In genomic region chr2:150217600-150218362, GRCm38 (mm10) we compare ENCODE assay signal across 8 mouse cellular contexts. TPM values are rescaled to one million over a fixed set of nuclear protein-coding genes. Genes with fewer than 3 reads are reported as not detected.
A peak's percentile ranks its signal among the peaks of the same experiment; 100 is the strongest.
DNase-seq lines count a peak whose midpoint lies in the region; ATAC-seq and TF ChIP-seq lines count a peak whose summit lies in the region.
"Not testable (repeated sequence)": the region's sequence is repeated elsewhere in the genome, so short reads cannot be mapped to it uniquely, and the experiment has no call there.

Gene Zfp937, plus strand, starts transcription at chr2:150218073.

- H3K4me1 ChIP-seq in hindbrain, embryonic 14.5 days (replicated peaks; ENCODE audit: control insufficient read depth, insufficient read depth, low read length); lung, postnatal 0 days (ENCODE audit: insufficient read depth, low read depth, low read length): not testable (repeated sequence)

- peak; percentile 100 for ATAC-seq in hindbrain, embryonic 14.5 days (ENCODE audit: low FRiP score)
- ATAC-seq in lung, postnatal 0 days = peak; percentile 100

- not testable (repeated sequence) for TF ChIP-seq EP300 in lung, postnatal 0 days (IDR thresholded peaks at IDR 0.05)

- 3% methylated on average over 15 of the region's 15 CpGs for WGBS in hindbrain, embryonic 14.5 days
- WGBS in lung, postnatal 0 days = under 1% methylated on average over 15 of the region's 15 CpGs

- not testable (repeated sequence) for TF ChIP-seq CTCF in lung, postnatal 0 days (IDR thresholded peaks at IDR 0.05)

- H3K36me3 ChIP-seq in hindbrain, embryonic 14.5 days (replicated peaks; ENCODE audit: control insufficient read depth, insufficient read depth); lung, postnatal 0 days (ENCODE audit: insufficient read depth, low read length): not testable (repeated sequence)

- H3K9me3 ChIP-seq in hindbrain, embryonic 14.5 days (ENCODE audit: control insufficient read depth, low read length); lung, postnatal 0 days (ENCODE audit: low read length): not testable (repeated sequence)

- not testable (repeated sequence) for H3K27me3 ChIP-seq in hindbrain, embryonic 14.5 days (ENCODE audit: control insufficient read depth, insufficient read depth, low read length); lung, postnatal 0 days (replicated peaks; ENCODE audit: insufficient read depth, low read length)

- DNase-seq in Muller cell, postnatal 12 days (ENCODE audit: inconsistent ontology term) = peak; percentile 57
- peak; percentile 76 to 79 for DNase-seq in cerebellum, postnatal 36 days
- peak; percentile 78 for DNase-seq in gastrocnemius, adult 18-20 months (ENCODE audit: low spot score)
- DNase-seq in hindbrain, embryonic 14.5 days (ENCODE audit: low spot score) = peak; percentile 43
- DNase-seq in layer of hippocampus, postnatal 14 days (ENCODE audit: low spot score in 2 of 2) = peak; percentile 72 to 80
- peak; percentile 48 for DNase-seq in lung, postnatal 0 days (ENCODE audit: low spot score)
- peak; percentile 49 for DNase-seq in ovary, postnatal 10 days (ENCODE audit: low spot score)
- peak; percentile 43 for DNase-seq in thymus, postnatal 14 days

- H3K4me3 ChIP-seq in hindbrain, embryonic 14.5 days (replicated peaks; ENCODE audit: low read length) = peak within 1 kb of the TSS; percentile 40
- peak within 1 kb of the TSS; percentile 33 for H3K4me3 ChIP-seq in lung, postnatal 0 days (ENCODE audit: low read depth, low read length)

- H3K4me2 ChIP-seq in hindbrain, embryonic 14.5 days (replicated peaks) = peak within 1 kb of the TSS; percentile 53
- peak within 1 kb of the TSS; percentile 49 for H3K4me2 ChIP-seq in lung, postnatal 0 days (replicated peaks; ENCODE audit: low read depth, low read length)

- H3K9ac ChIP-seq in hindbrain, embryonic 14.5 days = peak within 1 kb of the TSS; percentile 56; the same call in 1 of the 2 replicates
- H3K9ac ChIP-seq in lung, postnatal 0 days (replicated peaks; ENCODE audit: low read depth) = 0 out of 2 replicates have a peak within 1 kb of the TSS, but pooled peaks have one; percentile 29

- H3K27ac ChIP-seq in hindbrain, embryonic 14.5 days = peak within 1 kb of the TSS; percentile 38; the same call in 1 of the 2 replicates
- H3K27ac ChIP-seq in lung, postnatal 0 days (ENCODE audit: low read length) = not testable (repeated sequence)

RNA-seq across cellular contexts. Expression of gene Zfp937, which starts in this region (rescaled TPM):
- 1 to 10 TPM; 1.5 to 2.1 TPM for total RNA-seq in gastrocnemius, adult 18-20 months (2021)
- polyA plus RNA-seq in hindbrain, embryonic 14.5 days (2014; fragmentation: Nextera tagmentation; extraction: Ambion mirVana) = 12.2 TPM in 2 replicates
- 10 to 100 TPM in 1 of 2 experiments, 1 to 10 TPM in 1; 9.1 to 11.9 TPM for total RNA-seq in layer of hippocampus, postnatal 14 days (2021)
- 3.6 and 3.9 TPM in 2 replicates for polyA plus RNA-seq in lung, postnatal 0 days (2015; fragmentation: Nextera tagmentation; extraction: Ambion mirVana)
